Mouse (Mus musculus): Measurements from ENCODE around the gene Gm10271.

DNA sequence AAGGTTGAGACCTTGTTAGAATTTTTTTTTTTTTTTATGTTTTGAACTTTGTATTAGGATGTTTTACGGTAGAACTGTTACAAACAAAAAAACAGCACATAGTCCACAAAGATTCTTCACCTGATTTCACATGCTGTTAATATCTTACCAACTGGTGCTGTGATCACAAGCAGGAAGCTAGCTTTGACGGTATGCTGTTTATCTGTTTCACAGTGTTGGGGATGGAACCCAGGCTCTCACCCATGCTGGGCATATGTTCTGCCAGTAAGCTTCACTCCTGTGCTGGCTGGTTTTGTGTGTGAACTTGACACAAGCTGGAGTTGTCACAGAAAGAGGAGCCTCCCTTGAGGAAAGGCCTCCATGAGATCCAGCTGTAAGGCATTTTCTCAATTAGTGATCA lies 5.4 kb upstream of the Gm10271 start:
- TF ChIP-seq CTCF (IDR thresholded peaks at IDR 0.05; ENCODE audit: insufficient read depth, low read length) = no peak
- no peak for TF ChIP-seq POLR2A (IDR thresholded peaks at IDR 0.05; ENCODE audit: borderline replicate concordance, extremely low read depth, low read depth, low read length)

All from lung, adult 2 months (tissue).